Mouse (Mus musculus) hematopoietic stem cell, adult 5-6 weeks (primary cell): Measurements from ENCODE around the gene Syne2. TPM values are rescaled to one million over a fixed set of nuclear protein-coding genes. Genes with fewer than 3 reads are reported as not detected.
"Not testable (repeated sequence)": the region's sequence is repeated elsewhere in the genome, so short reads cannot be mapped to it uniquely, and the experiment has no call there.

Experiments
- ATAC-seq, 2 experiments: fragments of 125-278 bp in 1 of 2; replicated peaks in 1 of 2; 2 replicates each; pipeline ENCODE4 v1.8.0; 2016 to 2017; ENCODE audit warnings: inconsistent platforms in 2 of 2, mild to moderate bottlenecking in 2 of 2, moderate number of reproducible peaks in 2 of 2, low read depth in 1 of 2, moderate TSS enrichment in 1 of 2; ENCODE audit not compliant: low FRiP score in 2 of 2, poor library complexity in 2 of 2, severe bottlenecking in 2 of 2, insufficient read depth in 1 of 2, low TSS enrichment in 1 of 2
- total RNA-seq: library from RNA; stranded (forward); fragments of 172-1452, 232-1000 nt; gene quantifications from 2 replicates; pipeline ENCODE4 v1.2.3, GENCODE M21; 2017

Syne2 gene
- total RNA-seq, 1 experiment from 2014 or later, result 30.6 TPM

- no peak for ATAC-seq
Observed at GRCm38 (mm10) chr12:76095117-76096035, 277.4 kb downstream of the Syne2 start.

GRCm38 (mm10) chr12:76102621-76103020 is 284.7 kb downstream of the Syne2 start:
- no peak for ATAC-seq

GRCm38 (mm10) chr12:76104596-76105351 is 286.8 kb downstream of the Syne2 start:
- ATAC-seq, result no peak

GRCm38 (mm10) chr12:76109646-76110405 is 291.9 kb downstream of the Syne2 start:
- ATAC-seq, result no peak

- ATAC-seq, result no peak
Observed at GRCm38 (mm10) chr12:76111046-76111445, 293.1 kb downstream of the Syne2 start.

GRCm38 (mm10) chr12:76116577-76116976 is 298.6 kb downstream of the Syne2 start:
- no peak for ATAC-seq

GRCm38 (mm10) chr12:76117632-76118153 is 299.8 kb downstream of the Syne2 start:
- no peak for ATAC-seq

- 0 out of 4 replicates have a peak, but pooled peaks of 1 of the 2 experiments have one; percentile 36 for ATAC-seq
Observed at GRCm38 (mm10) chr12:76123223-76123622, 305.3 kb downstream of the Syne2 start.

GRCm38 (mm10) chr12:76128306-76128705 is 310.4 kb downstream of the Syne2 start:
- ATAC-seq, result no peak

- ATAC-seq, result no peak
Observed at GRCm38 (mm10) chr12:76128831-76129230, 310.9 kb downstream of the Syne2 start.

- ATAC-seq, result no peak
Observed at GRCm38 (mm10) chr12:76130281-76130680, 312.3 kb downstream of the Syne2 start.

- ATAC-seq, result no peak
Observed at GRCm38 (mm10) chr12:76130891-76131290, 313.0 kb downstream of the Syne2 start.

- ATAC-seq, result no peak
Observed at GRCm38 (mm10) chr12:76132591-76132990, 314.7 kb downstream of the Syne2 start.

- ATAC-seq, result not testable (repeated sequence)
Observed at GRCm38 (mm10) chr12:76133081-76133480, 315.1 kb downstream of the Syne2 start.

- ATAC-seq, result no peak
Observed at GRCm38 (mm10) chr12:76136701-76137100, 318.8 kb downstream of the Syne2 start.

- ATAC-seq, result peak in 1 of 2 experiments; percentile 32; a peak in 1 of 4 replicates
Observed at GRCm38 (mm10) chr12:76152389-76152788, 334.5 kb downstream of the Syne2 start.
